Mouse (Mus musculus): ENCODE data around the gene Pnpla2.
"Not testable (repeated sequence)": the region's sequence is repeated elsewhere in the genome, so short reads cannot be mapped to it uniquely, and the experiment has no call there.

The Pnpla2 gene

DNA sequence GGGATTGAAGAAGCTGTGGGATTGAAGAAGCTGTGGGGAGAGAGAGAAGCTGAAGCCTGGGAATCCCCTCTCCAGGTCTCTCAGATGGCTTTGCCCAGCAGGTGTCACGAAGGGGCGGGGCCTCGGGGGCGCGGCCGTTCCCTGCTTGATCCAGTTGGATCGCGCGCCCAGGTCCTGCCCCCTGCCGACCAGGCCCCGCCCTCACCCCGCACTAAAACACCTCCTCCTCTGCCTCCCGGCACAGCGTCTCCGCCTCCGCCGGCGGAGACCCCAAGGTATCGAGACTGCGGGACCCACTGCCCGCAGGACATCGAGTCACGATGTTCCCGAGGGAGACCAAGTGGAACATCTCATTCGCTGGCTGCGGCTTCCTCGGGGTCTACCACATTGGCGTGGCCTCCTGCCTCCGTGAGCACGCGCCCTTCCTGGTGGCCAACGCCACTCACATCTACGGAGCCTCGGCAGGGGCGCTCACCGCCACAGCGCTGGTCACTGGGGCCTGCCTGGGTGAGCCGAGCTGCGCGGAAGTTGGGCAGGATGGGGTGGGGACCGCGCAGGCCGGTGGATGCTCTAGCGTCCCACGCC lies at the start of gene Pnpla2:
Gene Pnpla2 (plus strand): TSS at position 232 of the 585 bp plus-strand sequence.
- peak; percentile 83 for DNase-seq (ENCODE audit: low read depth, low spot score)

DNA sequence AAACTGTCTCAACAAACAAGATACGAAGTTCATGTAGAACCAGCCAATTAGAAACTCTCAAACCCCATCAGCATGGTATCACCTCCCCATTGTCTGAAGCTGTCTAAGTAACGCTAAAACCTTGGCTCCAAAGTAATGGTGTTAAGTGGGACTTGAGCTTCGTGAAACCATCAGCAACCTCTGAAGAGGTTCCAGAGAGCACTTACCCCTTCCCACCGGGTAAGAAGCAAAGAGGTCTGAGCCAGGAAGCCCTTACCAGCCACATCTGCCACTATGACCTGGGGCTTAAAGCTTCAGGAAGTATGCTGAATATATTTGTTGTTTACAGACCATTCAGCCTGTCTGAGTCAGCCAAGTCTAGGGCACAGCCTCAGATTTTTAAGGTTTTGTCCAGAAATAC lies 49.5 kb upstream of the Pnpla2 start:
- no peak for DNase-seq (ENCODE audit: low read depth, low spot score)

DNA sequence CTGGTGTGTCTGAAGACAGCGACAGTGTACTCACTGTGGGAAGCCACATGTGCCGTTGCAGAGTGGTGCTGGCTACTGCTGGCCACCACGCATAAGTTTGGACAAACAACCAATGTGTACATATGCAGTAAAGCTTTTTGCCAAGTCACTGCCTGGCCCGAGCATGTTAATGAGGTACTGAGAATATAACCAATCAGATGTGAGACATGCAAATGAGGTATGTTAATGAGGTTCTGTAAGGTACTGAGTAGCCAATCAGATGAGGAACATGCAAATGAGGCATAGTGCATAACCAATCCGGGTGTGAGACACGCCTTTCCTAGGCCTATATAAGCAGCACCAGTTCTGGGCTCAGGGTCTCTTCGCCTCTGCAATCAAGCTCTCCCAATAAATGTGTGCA lies 47.3 kb upstream of the Pnpla2 start:
- DNase-seq (ENCODE audit: low read depth, low spot score): not testable (repeated sequence)

DNA sequence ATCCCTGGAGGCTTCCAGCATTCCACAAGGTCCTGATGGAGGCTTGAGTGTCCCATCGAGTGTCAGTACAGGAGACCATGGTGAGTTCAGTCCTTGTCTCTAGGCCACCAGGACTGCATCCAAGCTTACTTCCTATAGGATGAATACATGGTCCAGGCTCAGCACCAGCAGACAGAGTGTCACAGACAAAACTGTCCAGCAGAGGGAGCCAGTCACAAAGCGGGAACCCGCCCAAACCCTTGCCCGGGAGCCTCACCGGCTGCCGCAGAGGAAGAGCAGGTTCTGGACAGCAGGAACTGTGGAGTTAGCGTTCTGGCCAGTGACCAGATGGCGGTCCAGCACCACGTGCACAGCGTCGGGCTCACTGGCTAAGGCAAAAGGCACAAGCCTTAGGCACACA lies 46.2 kb upstream of the Pnpla2 start:
- peak; percentile 89 for DNase-seq (ENCODE audit: low read depth, low spot score)

DNA sequence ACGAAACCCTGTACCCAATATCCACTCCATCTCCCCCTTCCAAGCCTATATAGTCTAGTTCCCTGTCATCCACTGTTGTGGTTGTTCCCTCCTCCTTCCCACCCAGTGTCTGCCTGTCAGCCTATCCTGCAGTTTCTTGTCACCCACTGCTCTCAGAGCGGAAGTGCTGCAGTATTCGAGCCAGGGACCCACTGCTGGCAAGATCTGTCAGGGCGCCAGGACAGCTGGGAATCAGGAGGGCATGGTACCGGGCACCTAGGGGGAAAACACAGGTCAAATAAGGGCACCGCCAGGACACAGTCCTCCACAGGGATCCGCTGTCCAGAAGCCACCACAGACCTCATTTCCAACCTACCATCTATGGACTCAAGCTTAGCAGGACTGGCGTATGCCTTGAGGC lies 44.4 kb upstream of the Pnpla2 start:
- no peak for DNase-seq (ENCODE audit: low read depth, low spot score)

DNA sequence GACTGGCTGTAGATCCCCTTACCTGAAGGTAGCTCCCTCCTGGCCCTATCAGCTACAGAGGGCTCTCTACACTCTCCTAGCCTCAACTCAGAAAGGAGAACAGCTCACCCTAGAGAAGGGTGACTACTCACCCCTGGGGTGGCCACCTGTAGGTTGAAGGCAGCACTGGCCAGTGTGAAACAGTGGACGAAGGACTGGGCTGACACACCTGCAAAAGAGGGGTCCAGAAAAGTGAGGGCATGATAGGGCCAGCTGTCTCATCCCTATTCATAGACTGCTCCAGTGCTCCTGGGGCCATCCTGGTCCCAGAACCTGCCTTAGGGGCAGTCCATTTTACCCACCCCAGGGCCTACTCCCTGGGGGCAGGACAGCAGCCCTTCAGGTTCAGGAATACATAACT lies 43.3 kb upstream of the Pnpla2 start:
- DNase-seq (ENCODE audit: low read depth, low spot score): no peak

DNA sequence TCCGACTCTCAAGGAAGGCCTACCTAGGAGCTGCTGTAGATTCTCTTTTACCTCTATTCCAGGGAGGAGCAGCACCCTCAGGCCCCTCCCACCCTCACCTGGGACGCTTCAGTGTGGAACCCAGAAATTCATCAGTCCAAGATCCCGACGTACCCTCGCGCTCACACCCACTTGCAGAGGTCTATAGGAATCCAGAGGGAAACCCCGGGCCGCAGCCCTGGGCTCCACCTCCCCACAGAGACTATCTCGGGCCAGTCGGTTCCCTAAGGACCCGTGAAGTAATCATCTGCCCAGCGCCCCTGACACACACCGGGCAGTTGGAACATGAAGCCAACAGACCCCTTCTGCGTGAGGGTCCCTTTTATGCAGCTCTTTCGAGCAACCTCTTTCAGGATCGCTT lies 41.7 kb upstream of the Pnpla2 start:
- DNase-seq (ENCODE audit: low read depth, low spot score): peak; percentile 48

DNA sequence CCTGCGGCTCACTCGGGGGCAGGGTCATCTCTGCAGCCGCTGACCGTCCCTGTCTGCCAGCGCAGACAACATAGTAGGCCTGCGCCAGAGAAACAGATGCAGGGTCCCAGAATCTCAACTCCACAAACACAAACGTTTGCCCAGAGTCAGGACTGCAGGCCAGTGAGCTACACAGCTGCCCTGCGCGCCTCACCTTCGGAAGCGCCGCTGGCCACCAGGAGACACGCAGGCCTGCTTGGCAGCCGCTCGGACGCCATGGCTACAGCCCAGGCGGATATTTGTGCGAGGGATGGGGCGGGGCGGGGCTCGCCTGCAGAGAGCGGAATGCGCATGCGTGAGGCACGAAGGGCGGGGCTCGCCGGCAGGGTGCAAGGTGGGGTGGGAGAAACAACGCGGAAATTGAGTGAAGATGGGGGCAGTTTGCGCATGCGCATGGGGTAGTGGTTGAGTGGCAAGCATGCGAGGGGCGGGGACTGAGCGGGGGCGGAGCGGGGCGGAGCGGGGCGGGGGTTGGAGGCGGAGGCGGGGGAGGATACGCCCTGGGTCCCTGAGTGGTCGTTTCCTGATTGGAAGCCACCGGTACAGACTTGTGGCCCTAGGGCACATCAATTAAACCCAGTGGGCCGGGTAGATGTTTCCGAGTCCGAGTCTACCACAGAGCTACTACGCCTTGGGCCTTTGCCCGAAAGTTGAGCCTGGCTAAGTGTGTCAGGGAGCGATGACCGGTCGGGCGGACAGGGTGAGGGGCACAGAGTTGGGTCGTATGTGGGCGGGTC lies 41.0 kb upstream of the Pnpla2 start, which contains the start of gene Gatd1:
Gene Gatd1 (minus strand): TSS at position 328 of the 776 bp plus-strand sequence.
- DNase-seq (ENCODE audit: low read depth, low spot score): peak; percentile 98

DNA sequence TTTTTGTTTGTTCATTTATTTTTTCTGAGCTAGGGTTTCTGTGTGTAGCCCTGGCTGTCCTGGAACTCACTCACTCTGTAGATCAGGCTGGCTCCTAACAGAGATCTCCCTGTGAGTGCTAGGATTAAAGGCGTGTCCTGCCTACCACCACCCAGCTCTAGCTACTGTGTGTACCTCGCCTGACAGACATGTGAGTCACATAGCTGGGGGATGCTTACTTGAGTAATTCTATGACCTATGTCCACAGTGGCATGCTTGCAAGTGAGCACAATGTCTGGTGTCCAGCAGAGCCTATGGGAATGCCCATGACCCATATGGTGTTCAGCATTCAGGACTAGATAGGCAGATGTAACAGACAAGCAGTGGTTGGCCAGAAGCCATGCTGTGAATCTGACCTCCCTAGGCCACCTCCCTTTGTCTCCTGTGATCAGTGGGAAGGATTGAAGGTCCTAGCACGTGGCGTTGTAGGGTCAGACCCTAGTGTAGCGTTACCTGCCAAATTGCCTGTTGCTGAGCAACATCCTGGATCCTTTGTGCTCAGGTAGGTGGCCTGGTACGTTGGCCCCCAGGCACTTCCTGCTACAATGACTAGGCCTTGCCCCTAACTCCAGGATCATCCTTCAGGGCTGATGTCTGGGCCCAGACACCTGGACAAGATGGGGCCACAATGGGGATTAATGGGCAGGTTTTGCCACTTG lies 38.7 kb upstream of the Pnpla2 start:
- DNase-seq (ENCODE audit: low read depth, low spot score): peak; percentile 74

DNA sequence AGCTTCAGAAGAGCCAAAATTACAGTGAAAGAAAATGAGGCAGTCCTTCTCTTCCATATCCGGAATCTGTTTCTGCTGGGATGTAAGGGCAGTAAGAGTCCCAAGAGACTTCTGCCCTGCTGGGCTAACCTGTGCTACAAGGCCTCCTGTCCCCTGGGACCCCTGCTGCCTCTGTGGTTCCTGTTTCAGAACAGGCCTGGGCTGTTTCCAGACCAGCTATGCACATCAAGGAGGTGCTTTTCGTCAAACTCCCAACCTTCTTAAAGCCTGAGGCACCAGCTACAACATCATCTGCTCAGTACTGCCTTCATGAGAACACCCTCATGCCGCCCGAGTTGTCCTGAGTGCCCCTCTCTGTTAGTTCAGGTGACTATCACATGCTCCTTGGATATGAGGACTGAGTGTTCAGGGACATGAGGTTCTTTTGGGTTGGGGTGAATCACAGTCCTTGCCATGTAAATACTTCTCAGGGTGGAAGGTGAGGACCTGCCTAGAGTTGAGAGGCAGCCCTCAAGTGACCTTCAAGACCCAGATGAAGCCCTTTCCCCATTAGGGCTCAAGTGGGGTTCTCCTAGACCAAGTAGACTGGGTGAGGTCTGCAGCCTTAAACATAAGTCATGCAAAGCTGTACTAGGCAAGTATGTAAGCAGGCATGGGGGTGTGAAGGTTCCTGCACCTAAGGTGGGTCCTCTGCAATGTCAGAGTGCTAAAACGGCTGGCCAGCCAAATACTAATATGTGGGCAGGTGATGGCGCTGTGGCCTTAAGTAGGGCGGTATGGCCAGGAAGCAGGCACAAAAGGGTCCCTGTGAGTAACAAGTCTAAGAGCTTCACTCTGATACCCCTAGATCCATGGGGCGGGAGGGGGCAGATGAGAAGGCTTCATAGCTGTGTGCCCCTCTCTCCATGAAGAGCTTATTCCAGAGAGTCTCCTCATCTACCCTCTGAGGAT lies 37.0 kb upstream of the Pnpla2 start:
- DNase-seq (ENCODE audit: low read depth, low spot score): no peak

DNA sequence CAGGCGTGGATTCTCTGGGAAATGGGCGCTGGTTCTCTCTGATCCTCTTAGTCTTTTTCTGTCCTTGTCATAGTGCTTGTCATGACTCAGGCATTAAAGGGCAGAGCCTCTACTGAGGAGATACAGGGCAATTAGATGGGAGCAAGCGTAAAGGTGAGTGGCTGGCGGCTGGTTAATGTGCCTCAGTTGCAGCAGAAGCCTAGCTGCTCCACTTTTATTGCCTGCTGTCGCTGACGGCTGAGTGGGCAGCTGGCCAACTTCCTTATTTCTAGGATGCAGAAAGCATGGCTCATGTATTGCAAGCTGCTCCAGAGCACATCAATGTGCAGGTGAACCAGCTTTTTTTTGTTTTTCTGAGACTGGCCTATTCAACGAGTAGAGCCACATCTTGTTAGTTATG lies 36.0 kb upstream of the Pnpla2 start:
- no peak for DNase-seq (ENCODE audit: low read depth, low spot score)

DNA sequence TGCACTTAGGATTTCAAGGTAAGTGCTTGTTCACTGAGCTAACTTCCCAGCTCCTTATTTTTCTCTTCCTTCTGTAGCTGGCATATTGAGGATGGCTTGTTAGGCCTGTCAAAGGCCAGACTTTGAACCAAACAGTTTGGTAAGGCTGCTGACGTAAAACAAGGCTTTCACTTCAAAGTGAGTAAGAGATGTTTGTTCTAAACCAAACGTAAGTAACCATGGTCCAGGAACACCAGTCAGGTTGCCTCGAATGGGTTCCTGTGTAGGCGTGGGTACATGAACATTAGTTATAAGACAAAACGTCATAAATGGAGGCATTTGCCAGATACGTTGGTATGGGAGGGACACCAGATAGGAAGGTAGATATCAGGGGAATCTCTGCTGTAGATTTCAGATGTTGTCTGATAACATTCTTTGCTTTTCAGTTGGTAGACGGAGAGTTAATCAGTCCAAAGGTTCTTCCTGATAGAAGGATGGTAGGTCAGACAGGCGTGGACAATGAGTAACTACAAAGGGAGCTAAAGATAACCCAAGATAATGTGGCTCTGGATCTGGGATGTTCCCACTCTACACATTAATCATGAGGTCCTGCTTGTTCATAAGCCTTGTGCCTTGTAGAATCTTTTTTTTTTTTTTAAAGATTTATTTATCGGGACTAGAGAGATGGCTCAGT lies 34.8 kb upstream of the Pnpla2 start:
- DNase-seq (ENCODE audit: low read depth, low spot score): no peak

DNA sequence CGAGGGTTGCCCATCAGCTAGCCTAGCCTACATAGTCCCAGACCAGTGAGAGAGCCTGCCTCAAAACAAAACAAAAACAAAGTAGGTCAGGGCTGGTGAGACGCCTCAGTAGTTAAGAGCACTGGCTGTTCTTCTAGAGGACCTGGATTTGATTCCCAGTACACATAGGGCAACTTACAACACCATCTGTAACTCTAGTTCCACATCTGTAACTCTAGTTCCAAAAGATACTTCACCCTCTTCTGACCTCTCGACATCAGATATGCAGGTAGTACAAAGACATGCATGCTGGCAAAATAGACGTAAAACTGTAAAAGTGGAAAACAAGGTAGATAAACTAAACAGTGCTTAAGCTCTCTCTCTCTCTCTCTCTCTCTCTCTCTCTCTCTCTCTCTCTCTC lies 31.2 kb upstream of the Pnpla2 start:
- no peak for DNase-seq (ENCODE audit: low read depth, low spot score)

DNA sequence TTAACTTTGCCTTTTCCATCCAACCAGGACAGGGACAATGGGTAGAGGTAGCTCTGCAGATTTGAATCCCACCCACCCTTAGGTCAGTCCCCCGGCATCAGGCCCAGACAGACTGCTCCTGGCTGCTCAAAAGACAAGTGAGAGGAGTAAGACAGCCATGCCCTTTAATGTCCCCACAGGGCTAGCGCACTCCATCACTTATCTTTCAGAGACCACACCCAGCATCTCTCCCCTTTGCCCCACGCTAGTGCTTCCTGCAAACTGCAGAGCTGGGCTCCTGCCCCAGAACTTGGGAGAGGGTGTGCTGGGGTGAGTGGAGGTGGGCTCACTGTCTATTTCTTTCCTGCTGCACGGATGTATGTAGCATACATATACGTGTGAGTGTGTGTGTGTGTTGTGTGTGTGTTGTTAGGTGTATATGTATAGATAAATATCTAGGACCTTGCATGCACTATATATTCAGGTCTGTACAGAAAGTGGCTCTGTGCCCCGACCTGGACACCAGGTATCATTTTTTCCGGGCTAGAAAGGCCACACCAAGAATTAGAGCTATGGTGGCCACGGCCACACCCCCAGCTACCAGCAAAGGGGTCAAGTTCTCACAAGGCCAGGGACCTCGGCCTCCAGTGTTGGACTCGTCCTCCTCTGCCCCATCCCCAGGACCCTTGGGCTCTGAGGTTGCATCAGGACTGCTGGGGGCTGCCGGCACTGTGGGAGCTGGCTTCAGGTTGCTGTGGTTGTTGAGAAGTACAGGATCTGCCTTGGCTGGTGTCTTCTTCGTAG lies 27.9 kb upstream of the Pnpla2 start:
- no peak for DNase-seq (ENCODE audit: low read depth, low spot score)

DNA sequence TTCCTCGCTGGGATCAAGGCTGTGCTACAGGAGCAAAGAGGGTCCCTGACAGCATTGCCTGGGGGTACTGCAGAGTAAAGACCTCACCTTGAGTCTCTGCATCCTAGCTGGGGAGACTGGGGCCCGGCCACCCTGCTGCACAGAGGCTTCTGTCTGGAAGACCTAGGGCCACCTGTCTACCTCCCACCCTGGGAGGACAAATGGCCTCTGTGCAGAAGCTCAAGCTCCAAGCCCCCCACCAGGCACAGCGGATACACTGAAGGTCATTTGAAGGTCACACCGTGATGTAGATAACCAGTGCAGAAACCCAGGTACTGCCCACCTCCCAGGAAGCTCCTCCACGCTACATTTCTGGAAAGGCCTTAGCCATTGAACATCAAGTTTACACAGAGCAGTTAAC lies 26.3 kb upstream of the Pnpla2 start:
- no peak for DNase-seq (ENCODE audit: low read depth, low spot score)

DNA sequence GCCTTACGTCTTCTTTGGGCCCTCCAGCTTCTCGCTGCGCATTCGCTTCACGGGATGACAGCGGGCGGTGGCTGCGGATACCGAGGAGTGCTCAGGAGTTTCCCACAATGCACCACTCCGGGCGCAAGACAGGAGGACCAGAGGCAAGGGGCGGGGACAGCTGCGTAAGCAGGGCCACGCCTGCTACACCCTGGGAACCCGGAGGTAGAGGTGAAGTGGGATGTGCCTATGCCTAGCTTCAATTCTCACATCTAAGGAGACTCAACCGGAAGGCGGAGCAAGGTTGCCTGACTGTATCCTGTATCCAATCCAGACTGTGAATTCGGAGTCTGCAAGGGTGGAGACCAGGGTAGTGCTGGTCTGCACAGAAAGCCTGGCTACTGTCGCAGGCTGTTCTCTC lies 25.7 kb upstream of the Pnpla2 start, which contains the start of gene Cend1:
Gene Cend1 (minus strand): TSS at position 182 of the 400 bp plus-strand sequence.
- no peak for DNase-seq (ENCODE audit: low read depth, low spot score)

DNA sequence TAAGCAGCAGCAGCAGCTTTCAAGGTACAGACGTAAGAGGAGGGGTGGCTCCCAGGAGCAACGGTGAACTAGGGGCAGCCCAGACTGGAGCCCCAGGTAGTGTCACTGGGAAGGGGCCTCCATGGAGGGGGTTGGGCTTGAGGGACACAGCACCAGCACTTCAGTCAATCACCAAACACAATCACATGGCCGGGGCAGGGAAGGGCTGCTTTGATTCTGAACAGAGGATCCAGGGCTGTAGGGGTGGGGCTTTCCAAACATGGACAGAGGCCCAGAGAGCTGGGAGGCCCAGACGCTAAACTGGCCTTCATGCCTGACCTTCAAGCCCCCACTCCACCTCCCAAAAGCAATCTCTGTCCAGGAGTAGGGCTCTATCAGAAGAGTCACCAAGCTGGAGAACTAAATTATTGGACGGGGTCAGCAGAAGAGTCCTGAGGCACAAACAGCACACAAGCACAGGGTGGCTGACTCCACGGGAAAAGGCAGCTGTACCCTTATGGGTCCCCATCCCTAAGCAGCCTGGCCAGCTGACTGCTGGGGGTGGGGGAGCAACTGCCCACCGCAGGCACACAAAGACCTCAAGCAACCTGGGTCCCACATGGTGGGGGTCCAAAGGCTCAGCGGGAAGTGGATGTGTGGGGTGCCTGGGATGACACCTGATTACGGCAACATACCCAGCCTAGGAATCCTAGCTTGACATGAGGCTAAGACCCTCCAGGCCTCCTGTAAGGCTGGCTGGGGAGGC lies 25.0 kb upstream of the Pnpla2 start:
- no peak for DNase-seq (ENCODE audit: low read depth, low spot score)

DNA sequence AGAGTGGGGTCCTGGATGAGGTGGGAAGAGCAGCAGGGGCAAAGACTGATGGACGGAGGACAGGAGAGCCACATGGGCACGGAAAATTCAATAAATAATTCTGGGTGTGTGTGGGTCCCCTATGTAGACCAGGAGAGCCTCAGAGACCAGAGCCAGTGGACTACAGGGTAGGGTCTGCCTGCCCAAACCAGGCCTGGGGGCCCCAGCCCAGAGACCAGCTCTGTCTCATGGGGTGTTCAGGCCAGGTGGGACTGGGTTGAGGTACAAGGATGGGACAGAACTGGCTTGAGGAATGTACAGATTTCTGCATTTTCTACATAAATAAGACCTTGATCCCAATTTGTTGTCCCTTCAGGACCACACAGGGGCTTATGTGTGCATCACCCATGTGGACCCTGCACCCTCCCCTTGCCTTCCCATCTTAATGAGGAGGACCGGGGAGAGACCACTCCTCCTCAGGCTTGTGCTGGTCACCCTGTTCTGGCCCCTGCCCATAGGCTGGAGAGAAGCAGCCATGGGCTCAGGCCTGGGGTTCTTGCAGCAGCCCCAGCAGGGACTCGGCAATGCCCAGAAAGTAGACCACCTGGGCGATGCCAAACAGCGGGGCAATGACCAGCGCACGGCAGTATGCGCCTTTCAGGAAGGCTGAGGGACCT lies 24.3 kb upstream of the Pnpla2 start:
- no peak for DNase-seq (ENCODE audit: low read depth, low spot score)

Measured in 3T3-L1 (cell line).